Mouse (Mus musculus) sigmoid colon, adult 10 weeks (tissue): Measurements from ENCODE around the gene Haus5. TPM values are rescaled to one million over a fixed set of nuclear protein-coding genes. Genes with fewer than 3 reads are reported as not detected.

Source experiments
- polyA plus RNA-seq: library from polyadenylated mRNA; stranded (reverse); fragments of 350-450 nt; fragmentation: Illumina TruSeq; extraction: RNeasy Lipid Tissue Mini Kit (QIAGEN cat#74804); gene quantifications from one replicate; pipeline ENCODE4 v1.2.3, GENCODE M21; 2014; ENCODE audit warnings: low read depth, low replicate concordance

The Haus5 gene
- 3.0 TPM for polyA plus RNA-seq

DNA sequence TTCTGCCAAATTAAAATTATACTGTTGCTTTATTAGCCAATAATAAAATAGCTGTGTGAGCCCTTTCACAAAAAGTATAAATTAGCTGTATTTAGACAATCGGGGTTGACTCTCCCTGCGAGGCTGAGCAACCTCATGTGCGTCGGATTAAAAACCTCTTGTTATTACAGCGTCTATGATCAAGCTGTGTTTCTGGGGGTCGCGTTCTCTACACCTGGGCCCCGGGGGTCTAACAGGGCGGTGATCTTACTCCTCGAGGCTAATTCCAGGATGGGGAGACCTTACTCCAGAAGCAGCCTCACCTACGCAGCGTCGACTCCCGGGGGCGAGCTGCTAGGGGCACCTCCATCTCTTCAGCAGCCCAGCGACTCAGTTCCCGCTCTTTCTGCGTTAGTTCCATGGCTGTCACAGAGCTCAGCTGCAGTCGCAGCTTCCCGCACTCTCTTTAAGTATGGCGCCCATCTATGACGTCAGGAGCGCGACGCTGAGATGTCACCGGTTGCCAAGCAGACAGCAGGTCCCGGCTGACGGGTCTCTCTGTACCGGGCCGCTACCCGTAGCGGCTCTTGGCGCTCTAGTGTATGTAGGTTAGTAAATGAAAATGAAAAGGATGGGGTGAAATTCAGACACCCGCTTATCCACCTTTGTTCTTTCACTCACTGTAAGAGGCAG, at the start of gene Haus5:
Haus5 (minus strand) TSS at position 466 of the 672 bp plus-strand sequence.

DNA sequence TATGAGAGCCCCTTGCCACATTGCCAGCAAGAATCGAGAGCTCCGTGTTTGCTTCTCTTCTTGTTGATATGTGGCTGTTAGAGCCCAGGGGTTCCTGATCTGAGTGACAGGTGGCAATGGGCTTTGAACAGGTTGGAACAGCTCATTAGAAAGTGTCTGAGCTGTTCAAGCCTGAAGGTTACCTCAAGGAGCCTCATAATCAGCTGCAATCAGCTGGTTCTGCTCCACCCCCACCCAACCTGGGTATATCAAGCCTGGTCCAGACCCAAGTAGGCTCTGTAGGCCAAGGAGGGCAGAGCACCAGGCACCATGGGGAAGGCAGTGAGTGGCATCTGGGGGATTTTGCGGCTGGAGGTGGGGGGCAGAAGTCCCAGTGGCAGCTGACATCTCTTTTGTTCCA, 47.1 kb upstream of the Haus5 start, which contains the start of gene Atp4a:
Atp4a (plus strand) TSS at position 268 of the 400 bp plus-strand sequence.

GRCm38 (mm10) chr7:30698589-30698988, 33.8 kb upstream of the Haus5 start, which contains the start of gene 2200002J24Rik:
2200002J24Rik (plus strand) TSS chr7:30698926.

GRCm38 (mm10) chr7:30671480-30671879, 6.7 kb upstream of the Haus5 start, which contains the start of gene Pmis2:
Pmis2 (minus strand) TSS chr7:30671605.

DNA sequence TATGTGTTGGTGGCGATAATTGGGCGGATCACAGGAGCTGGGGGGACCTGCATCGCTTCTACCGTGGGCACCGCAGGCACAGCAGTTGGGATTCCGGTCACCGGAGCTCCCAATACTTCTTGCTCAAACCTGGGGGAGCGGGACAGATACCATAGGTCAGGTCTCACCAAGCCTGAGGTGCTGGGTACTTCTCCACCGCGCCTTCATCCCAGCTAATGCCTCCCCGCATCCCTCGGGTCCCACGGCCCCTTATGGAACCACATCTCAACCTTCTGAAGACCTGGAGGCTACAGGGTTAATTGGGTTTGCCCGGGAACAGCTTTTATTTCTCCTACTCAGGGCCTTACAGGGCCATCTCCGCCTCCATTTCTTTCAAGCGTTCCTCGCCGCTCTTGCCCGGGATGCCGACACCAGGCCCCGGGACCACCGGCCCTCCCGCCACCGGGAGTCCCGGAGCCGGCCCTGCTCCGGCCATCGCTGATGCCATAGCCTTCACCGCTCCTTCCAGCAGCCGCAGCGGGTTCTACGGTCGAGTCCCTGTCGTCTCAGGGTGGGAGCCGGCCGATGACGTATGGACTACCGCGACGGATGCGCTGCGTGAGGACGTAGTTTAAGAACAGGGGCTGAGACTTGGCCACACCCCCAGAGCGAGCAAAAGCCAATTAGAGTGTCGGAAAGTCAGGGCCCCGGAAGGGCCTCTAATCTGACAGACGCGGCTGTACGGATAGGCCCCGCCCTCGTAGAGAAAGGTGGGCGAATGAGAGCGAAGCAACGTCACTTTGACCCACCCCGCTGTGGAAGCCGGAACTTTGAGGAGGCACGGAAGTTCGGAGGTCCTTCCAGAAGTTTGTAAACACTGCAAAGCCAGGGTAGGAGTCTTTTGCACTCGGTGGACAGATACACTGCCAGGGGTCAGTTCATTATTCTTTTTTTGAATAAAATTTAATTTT, 14.9 kb downstream of the Haus5 start, which contains the start of gene Rbm42:
Rbm42 (minus strand) TSS at position 727 of the 950 bp plus-strand sequence.

DNA sequence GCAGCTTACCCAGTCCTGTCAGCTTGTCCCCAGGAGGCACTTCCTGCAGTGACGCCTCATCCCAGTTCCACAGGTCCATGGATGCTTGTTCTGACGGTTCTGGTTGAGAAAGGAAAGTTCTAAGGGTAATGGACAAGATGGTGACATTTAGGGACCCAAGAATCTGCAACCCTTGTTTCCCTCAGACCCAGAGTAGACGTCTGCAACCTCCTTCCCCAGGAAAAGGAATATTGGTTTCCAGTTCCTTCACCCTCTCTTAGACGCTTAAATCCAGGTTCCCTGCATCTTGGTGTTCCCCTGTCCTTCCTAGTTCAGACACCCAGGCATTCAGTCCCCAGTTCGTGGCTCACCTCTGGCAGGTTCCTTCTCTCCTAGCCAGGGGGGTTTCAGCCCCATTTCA, 29.0 kb downstream of the Haus5 start, which contains the start of gene Etv2:
Etv2 (minus strand) TSS at position 101 of the 400 bp plus-strand sequence.

DNA sequence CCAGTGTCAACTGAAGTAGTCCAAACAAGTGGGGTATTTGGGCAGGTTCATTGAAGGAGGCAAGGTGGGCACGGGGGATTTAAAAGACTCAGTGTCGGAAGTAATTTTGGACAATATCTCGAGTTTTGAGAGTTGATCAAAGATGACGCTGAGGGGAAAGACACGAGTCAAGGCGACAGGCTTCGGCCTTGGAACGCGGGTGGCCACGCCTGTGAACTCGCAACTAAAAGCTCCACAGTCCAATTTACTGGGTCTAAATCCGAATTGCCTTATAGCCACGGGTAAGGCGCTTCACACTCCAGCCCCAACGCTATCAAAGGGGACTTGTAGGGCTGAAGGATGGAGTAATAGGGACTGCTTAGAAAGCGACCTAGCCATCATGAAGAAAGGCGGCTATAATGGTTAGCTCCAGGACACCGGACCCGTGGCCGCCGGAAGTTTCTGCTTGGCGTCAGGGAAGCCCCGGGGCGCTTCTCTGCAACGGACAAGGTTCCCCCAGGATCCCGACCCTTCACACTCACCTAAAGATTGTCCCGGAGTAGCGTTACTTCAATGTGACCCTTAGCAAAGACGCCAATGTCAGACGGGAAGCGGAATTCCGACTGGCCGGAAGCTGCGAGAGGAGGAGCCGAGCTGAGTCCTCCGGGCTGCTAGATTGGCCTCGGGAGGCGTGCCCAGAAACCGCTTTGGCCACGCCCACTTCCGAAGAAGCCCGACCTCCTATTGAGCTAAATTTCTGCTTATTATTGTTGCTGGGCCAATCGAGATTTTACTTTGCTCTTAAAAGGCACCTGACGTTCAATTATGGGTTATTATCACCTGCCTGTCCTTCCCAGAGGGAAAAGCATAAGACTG, 39.0 kb downstream of the Haus5 start, which contains the start of gene Cox6b1:
Cox6b1 (minus strand) TSS at position 622 of the 855 bp plus-strand sequence.

DNA sequence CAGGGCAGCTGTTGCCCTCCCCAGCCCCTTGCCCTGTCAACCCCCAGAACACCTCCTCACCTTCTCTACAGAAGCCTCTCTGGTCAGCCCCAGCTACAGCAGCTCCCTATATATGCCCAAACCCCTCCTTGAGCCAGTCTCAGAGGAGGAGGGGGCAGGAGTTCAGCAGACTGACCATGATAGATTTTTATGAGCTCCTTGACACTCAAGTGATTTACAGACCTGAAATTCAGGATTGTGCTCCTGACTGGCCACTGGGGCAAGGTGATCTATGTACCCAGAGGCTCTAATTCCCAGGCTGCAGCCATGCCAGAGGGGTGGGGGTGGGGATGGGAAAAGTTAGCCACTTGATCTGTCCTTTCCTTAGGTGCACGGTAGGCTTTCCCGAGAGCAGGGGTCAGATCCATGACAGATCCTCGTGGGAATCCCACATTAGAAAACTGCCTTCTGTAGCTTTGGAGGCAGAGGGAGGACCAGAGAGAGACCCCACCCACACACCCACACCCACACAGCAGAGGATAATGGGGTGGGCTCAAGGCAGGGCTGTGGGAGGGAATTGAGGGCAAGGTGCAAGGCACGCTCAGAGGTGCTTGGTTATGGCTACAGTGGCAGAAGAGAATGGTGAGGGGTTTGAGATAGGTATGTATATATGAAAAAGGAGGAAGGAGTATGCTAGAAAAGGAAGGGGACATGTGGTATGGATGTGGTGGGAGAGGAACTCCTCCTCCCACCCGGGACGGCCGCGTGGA, 52.0 kb downstream of the Haus5 start, which contains the start of gene Upk1a:
Upk1a (minus strand) TSS at position 194 of the 749 bp plus-strand sequence.

Other genes with a start within 250 kb of the Haus5 start
- gene Hcst, start 245.1 kb downstream of the Haus5 start, polyA plus RNA-seq = not detected
- gene Nfkbid, start 243.3 kb downstream of the Haus5 start, polyA plus RNA-seq = 1.4 TPM
- gene Aplp1, start 219.5 kb downstream of the Haus5 start, polyA plus RNA-seq = 3.2 TPM
- not detected for gene Kirrel2, start 207.3 kb downstream of the Haus5 start, polyA plus RNA-seq
- not detected for gene Nphs1, start 206.7 kb downstream of the Haus5 start, polyA plus RNA-seq
- gene Prodh2, start 171.4 kb downstream of the Haus5 start, polyA plus RNA-seq = not detected
- 0.54 TPM for gene Arhgap33, start 129.9 kb downstream of the Haus5 start, polyA plus RNA-seq
- gene Hspb6, start 112.8 kb downstream of the Haus5 start, polyA plus RNA-seq = 35.6 TPM
- 2.2 TPM for gene Proser3, start 112.7 kb downstream of the Haus5 start, polyA plus RNA-seq
- 3.1 TPM for gene Lin37, start 105.2 kb downstream of the Haus5 start, polyA plus RNA-seq
- 9.0 TPM for gene U2af1l4, start 101.7 kb downstream of the Haus5 start, polyA plus RNA-seq
- 6.2 TPM for gene Gm49396, start 101.7 kb downstream of the Haus5 start, polyA plus RNA-seq
- 28.7 TPM for gene Psenen, start 101.4 kb downstream of the Haus5 start, polyA plus RNA-seq
- not detected for gene Igflr1, start 99.6 kb downstream of the Haus5 start, polyA plus RNA-seq
- 9.5 TPM for gene Kmt2b, start 76.3 kb downstream of the Haus5 start, polyA plus RNA-seq
- not detected for gene Zbtb32, start 66.1 kb downstream of the Haus5 start, polyA plus RNA-seq
- gene Upk1a, start 52.1 kb downstream of the Haus5 start, polyA plus RNA-seq = not detected
- gene Cox6b1, start 38.8 kb downstream of the Haus5 start, polyA plus RNA-seq = 1,311 TPM
- not detected for gene Etv2, start 29.1 kb downstream of the Haus5 start, polyA plus RNA-seq
- not detected for gene Rbm42, start 14.7 kb downstream of the Haus5 start, polyA plus RNA-seq
- gene Pmis2, start 6.6 kb upstream of the Haus5 start, polyA plus RNA-seq = not detected
- not detected for gene 2200002J24Rik, start 33.9 kb upstream of the Haus5 start, polyA plus RNA-seq
- gene Atp4a, start 47.2 kb upstream of the Haus5 start, polyA plus RNA-seq = not detected
- 7.3 TPM for gene Tmem147, start 64.5 kb upstream of the Haus5 start, polyA plus RNA-seq
- not detected for gene Gapdhs, start 78.7 kb upstream of the Haus5 start, polyA plus RNA-seq
- 0.69 TPM for gene Sbsn, start 86.5 kb upstream of the Haus5 start, polyA plus RNA-seq
- 2.5 TPM for gene Dmkn, start 98.8 kb upstream of the Haus5 start, polyA plus RNA-seq
- not detected for gene Krtdap, start 122.9 kb upstream of the Haus5 start, polyA plus RNA-seq
- gene Ffar2, start 158.8 kb upstream of the Haus5 start, polyA plus RNA-seq = 11.9 TPM
- not detected for gene Ffar3, start 191.2 kb upstream of the Haus5 start, polyA plus RNA-seq
- 0.91 TPM for gene Ffar1, start 196.6 kb upstream of the Haus5 start, polyA plus RNA-seq
- gene Cd22, start 215.3 kb upstream of the Haus5 start, polyA plus RNA-seq = 9.5 TPM
- gene Mag, start 249.9 kb upstream of the Haus5 start, polyA plus RNA-seq = not detected